Mouse (Mus musculus): ENCODE results near the gene Cyp3a57. TPM values are rescaled to one million over a fixed set of nuclear protein-coding genes. Genes with fewer than 3 reads are reported as not detected.

The Cyp3a57 gene
- polyA plus RNA-seq (2015; fragmentation: Illumina TruSeq; extraction: RNeasy Lipid Tissue Mini Kit (QIAGEN cat#74804); ENCODE audit: low read depth, low replicate concordance), result not detected

DNA sequence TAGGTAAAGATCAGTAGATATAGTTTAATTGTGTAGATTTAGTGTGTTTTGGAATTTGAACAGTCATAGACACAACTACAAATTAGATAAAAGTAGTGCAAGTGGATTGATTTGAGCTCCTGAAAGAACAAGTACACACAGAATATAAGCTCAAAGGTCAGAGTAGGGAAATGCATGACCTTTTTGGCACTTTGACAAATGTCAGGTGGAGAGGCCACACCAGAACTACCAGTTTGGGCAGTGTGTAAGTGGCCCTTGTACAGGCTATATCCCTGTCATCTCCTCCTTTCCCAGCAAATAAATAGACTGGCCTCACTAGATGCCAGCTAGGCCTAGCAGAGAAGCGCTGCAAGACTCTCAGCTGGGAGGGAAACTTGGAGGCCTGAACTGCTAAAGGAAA, at the start of gene Cyp3a57:
TSS of gene Cyp3a57 (plus strand) at position 339 of the 400 bp plus-strand sequence.

Other genes starting within 250 kb of the Cyp3a57 start
- 44.7 TPM for gene Arpc1b, start 231.1 kb upstream of the Cyp3a57 start, polyA plus RNA-seq (2015; fragmentation: Illumina TruSeq; extraction: RNeasy Lipid Tissue Mini Kit (QIAGEN cat#74804); ENCODE audit: low read depth, low replicate concordance)
- gene Pdap1, start 205.0 kb upstream of the Cyp3a57 start, polyA plus RNA-seq (2015; fragmentation: Illumina TruSeq; extraction: RNeasy Lipid Tissue Mini Kit (QIAGEN cat#74804); ENCODE audit: low read depth, low replicate concordance), result 115 TPM
- gene Bud31, start 204.9 kb upstream of the Cyp3a57 start, polyA plus RNA-seq (2015; fragmentation: Illumina TruSeq; extraction: RNeasy Lipid Tissue Mini Kit (QIAGEN cat#74804); ENCODE audit: low read depth, low replicate concordance), result 150 TPM
- gene Ptcd1, start 178.2 kb upstream of the Cyp3a57 start, polyA plus RNA-seq (2015; fragmentation: Illumina TruSeq; extraction: RNeasy Lipid Tissue Mini Kit (QIAGEN cat#74804); ENCODE audit: low read depth, low replicate concordance), result 18.1 TPM
- 20.5 TPM for gene Cpsf4, start 178.1 kb upstream of the Cyp3a57 start, polyA plus RNA-seq (2015; fragmentation: Illumina TruSeq; extraction: RNeasy Lipid Tissue Mini Kit (QIAGEN cat#74804); ENCODE audit: low read depth, low replicate concordance)
- 411 TPM for gene Atp5j2, start 153.2 kb upstream of the Cyp3a57 start, polyA plus RNA-seq (2015; fragmentation: Illumina TruSeq; extraction: RNeasy Lipid Tissue Mini Kit (QIAGEN cat#74804); ENCODE audit: low read depth, low replicate concordance)
- 11.2 TPM for gene Zkscan14, start 143.4 kb upstream of the Cyp3a57 start, polyA plus RNA-seq (2015; fragmentation: Illumina TruSeq; extraction: RNeasy Lipid Tissue Mini Kit (QIAGEN cat#74804); ENCODE audit: low read depth, low replicate concordance)
- 10.4 TPM for gene Zkscan5, start 140.7 kb upstream of the Cyp3a57 start, polyA plus RNA-seq (2015; fragmentation: Illumina TruSeq; extraction: RNeasy Lipid Tissue Mini Kit (QIAGEN cat#74804); ENCODE audit: low read depth, low replicate concordance)
- 33.8 TPM for gene Zfp655, start 113.6 kb upstream of the Cyp3a57 start, polyA plus RNA-seq (2015; fragmentation: Illumina TruSeq; extraction: RNeasy Lipid Tissue Mini Kit (QIAGEN cat#74804); ENCODE audit: low read depth, low replicate concordance)
- gene Zscan25, start 64.8 kb upstream of the Cyp3a57 start, polyA plus RNA-seq (2015; fragmentation: Illumina TruSeq; extraction: RNeasy Lipid Tissue Mini Kit (QIAGEN cat#74804); ENCODE audit: low read depth, low replicate concordance), result 11.9 TPM
- gene Cyp3a16, start 124.4 kb downstream of the Cyp3a57 start, polyA plus RNA-seq (2015; fragmentation: Illumina TruSeq; extraction: RNeasy Lipid Tissue Mini Kit (QIAGEN cat#74804); ENCODE audit: low read depth, low replicate concordance), result not detected
- not detected for gene Cyp3a41b, start 239.5 kb downstream of the Cyp3a57 start, polyA plus RNA-seq (2015; fragmentation: Illumina TruSeq; extraction: RNeasy Lipid Tissue Mini Kit (QIAGEN cat#74804); ENCODE audit: low read depth, low replicate concordance)